Mouse (Mus musculus) brain, embryonic 18.5 days (tissue): ENCODE measurements around the gene Rab30.

Source experiments
- DNase-seq: peaks from one replicate; pipeline ENCODE4 v3.0.0-alpha.2; 2012; ENCODE audit warnings: low read depth, low spot score

Gene Rab30

GRCm38 (mm10) chr7:92799665-92800595, 58.5 kb downstream of the Rab30 start:
- no peak for DNase-seq

GRCm38 (mm10) chr7:92802158-92802557, 60.8 kb downstream of the Rab30 start:
- no peak for DNase-seq

GRCm38 (mm10) chr7:92803191-92803590, 61.8 kb downstream of the Rab30 start:
- no peak for DNase-seq

- no peak for DNase-seq
Measured at GRCm38 (mm10) chr7:92804919-92805668, 63.7 kb downstream of the Rab30 start.

- DNase-seq, result no peak
Measured at GRCm38 (mm10) chr7:92806512-92807188, 65.2 kb downstream of the Rab30 start.

GRCm38 (mm10) chr7:92807482-92807881, 66.1 kb downstream of the Rab30 start:
- no peak for DNase-seq

GRCm38 (mm10) chr7:92811667-92812279, 70.4 kb downstream of the Rab30 start:
- no peak for DNase-seq

- DNase-seq, result no peak
Measured at GRCm38 (mm10) chr7:92817242-92817641, 75.8 kb downstream of the Rab30 start.

- DNase-seq, result no peak
Measured at GRCm38 (mm10) chr7:92817886-92818285, 76.5 kb downstream of the Rab30 start.

- no peak for DNase-seq
Measured at GRCm38 (mm10) chr7:92819656-92820055, 78.3 kb downstream of the Rab30 start.

GRCm38 (mm10) chr7:92820410-92820809, 79.0 kb downstream of the Rab30 start:
- no peak for DNase-seq

- no peak for DNase-seq
Measured at GRCm38 (mm10) chr7:92820941-92821465, 79.6 kb downstream of the Rab30 start.

GRCm38 (mm10) chr7:92821871-92822270, 80.5 kb downstream of the Rab30 start:
- no peak for DNase-seq

GRCm38 (mm10) chr7:92822409-92823101, 81.2 kb downstream of the Rab30 start:
- no peak for DNase-seq

GRCm38 (mm10) chr7:92826248-92826647, 84.8 kb downstream of the Rab30 start:
- no peak for DNase-seq

GRCm38 (mm10) chr7:92827981-92828380, 86.6 kb downstream of the Rab30 start:
- no peak for DNase-seq

- DNase-seq, result no peak
Measured at GRCm38 (mm10) chr7:92832395-92832794, 91.0 kb downstream of the Rab30 start.

- DNase-seq, result no peak
Measured at GRCm38 (mm10) chr7:92834391-92834790, 93.0 kb downstream of the Rab30 start.

GRCm38 (mm10) chr7:92836447-92836846, 95.0 kb downstream of the Rab30 start:
- no peak for DNase-seq

GRCm38 (mm10) chr7:92837226-92837625, 95.8 kb downstream of the Rab30 start:
- no peak for DNase-seq

- DNase-seq, result no peak
Measured at GRCm38 (mm10) chr7:92837907-92838306, 96.5 kb downstream of the Rab30 start.
